Mouse (Mus musculus) retina, embryonic 14.5 days (tissue): ENCODE measurements around the gene Galnt10.
A peak's percentile ranks its signal among the peaks of the same experiment; 100 is the strongest.

Experiments used
- DNase-seq: peaks from one replicate; pipeline ENCODE4 v3.0.0-alpha.2; 2015; ENCODE audit warnings: low spot score

Gene Galnt10

GRCm38 (mm10) chr11:57635148-57635547 is 10.1 kb upstream of the Galnt10 start:
- peak; percentile 43 for DNase-seq

GRCm38 (mm10) chr11:57643691-57644090 is 1.6 kb upstream of the Galnt10 start:
- DNase-seq = no peak

GRCm38 (mm10) chr11:57644245-57645017 is 811 bp upstream of the Galnt10 start:
- peak; percentile 67 for DNase-seq

- DNase-seq = no peak
Measured at GRCm38 (mm10) chr11:57645847-57646246, 605 bp downstream of the Galnt10 start.

GRCm38 (mm10) chr11:57646416-57646815 is 1.2 kb downstream of the Galnt10 start:
- DNase-seq = no peak

GRCm38 (mm10) chr11:57646940-57647339 is 1.7 kb downstream of the Galnt10 start:
- no peak for DNase-seq

- DNase-seq = no peak
Measured at GRCm38 (mm10) chr11:57647446-57647845, 2.2 kb downstream of the Galnt10 start.

GRCm38 (mm10) chr11:57648196-57648800 is 3.1 kb downstream of the Galnt10 start:
- no peak for DNase-seq

- DNase-seq = no peak
Measured at GRCm38 (mm10) chr11:57649269-57649668, 4.0 kb downstream of the Galnt10 start.

GRCm38 (mm10) chr11:57649671-57650070 is 4.4 kb downstream of the Galnt10 start:
- DNase-seq = no peak

- DNase-seq = no peak
Measured at GRCm38 (mm10) chr11:57650867-57651266, 5.6 kb downstream of the Galnt10 start.

GRCm38 (mm10) chr11:57651281-57651810 is 6.1 kb downstream of the Galnt10 start:
- no peak for DNase-seq

GRCm38 (mm10) chr11:57652206-57652922 is 7.1 kb downstream of the Galnt10 start:
- DNase-seq = peak; percentile 29

- no peak for DNase-seq
Measured at GRCm38 (mm10) chr11:57652923-57653660, 7.8 kb downstream of the Galnt10 start.

- DNase-seq = no peak
Measured at GRCm38 (mm10) chr11:57653796-57654195, 8.6 kb downstream of the Galnt10 start.

- DNase-seq = no peak
Measured at GRCm38 (mm10) chr11:57654386-57654785, 9.1 kb downstream of the Galnt10 start.

GRCm38 (mm10) chr11:57654977-57655397 is 9.7 kb downstream of the Galnt10 start:
- DNase-seq = peak; percentile 48

- peak; percentile 28 for DNase-seq
Measured at GRCm38 (mm10) chr11:57655669-57656325, 10.6 kb downstream of the Galnt10 start.

- no peak for DNase-seq
Measured at GRCm38 (mm10) chr11:57656602-57657275, 11.5 kb downstream of the Galnt10 start.

- no peak for DNase-seq
Measured at GRCm38 (mm10) chr11:57657370-57658072, 12.3 kb downstream of the Galnt10 start.
